Mouse (Mus musculus) intestine, embryonic 16.5 days (tissue): Measurements from ENCODE around the gene Ryr2. TPM values are rescaled to one million over a fixed set of nuclear protein-coding genes. Genes with fewer than 3 reads are reported as not detected.
"Not testable (repeated sequence)": the region's sequence is repeated elsewhere in the genome, so short reads cannot be mapped to it uniquely, and the experiment has no call there.

Experiments
- ATAC-seq: fragments of 200-750 bp; cut with Nextera tagmentation; 2 replicates; pipeline ENCODE4 v1.8.0; 2017; ENCODE audit warnings: moderate TSS enrichment, moderate library complexity
- H3K27ac ChIP-seq: fragments of 300-500 bp; sonication (generic); 2 replicates; pipeline ENCODE4 v1.5.1; 2014; ENCODE audit warnings: mild to moderate bottlenecking, low read length
- H3K27me3 ChIP-seq: fragments of 300-500 bp; sonication (generic); replicated peaks from 2 replicates; pipeline ENCODE4 v1.6.1; 2014; ENCODE audit warnings: low read length, control low read depth, mixed read lengths; ENCODE audit not compliant: control insufficient read depth, insufficient read depth
- H3K36me3 ChIP-seq: fragments of 300-500 bp; sonication (generic); 2 replicates; pipeline ENCODE4 v1.6.1; 2014; ENCODE audit warnings: low read length, control low read depth; ENCODE audit not compliant: control insufficient read depth, insufficient read depth
- H3K4me1 ChIP-seq: fragments of 300-500 bp; sonication (generic); 2 replicates; pipeline ENCODE4 v1.6.1; 2014; ENCODE audit warnings: low read length, control low read depth, mixed read lengths; ENCODE audit not compliant: control insufficient read depth, insufficient read depth
- H3K4me2 ChIP-seq: fragments of 300-500 bp; sonication (generic); 2 replicates; pipeline ENCODE4 v1.6.1; 2014; ENCODE audit warnings: low read depth, low read length, control low read depth
- H3K4me3 ChIP-seq: fragments of 300-500 bp; sonication (generic); 2 replicates; pipeline ENCODE4 v1.5.1; 2014; ENCODE audit warnings: mild to moderate bottlenecking, low read length
- H3K9ac ChIP-seq: fragments of 300-500 bp; sonication (generic); 2 replicates; pipeline ENCODE4 v1.6.1; 2014; ENCODE audit warnings: low read depth, low read length
- H3K9me3 ChIP-seq: fragments of 300-500 bp; sonication (generic); 2 replicates; pipeline ENCODE4 v1.6.1; 2016; ENCODE audit warnings: low read length, control low read depth; ENCODE audit not compliant: control insufficient read depth
- WGBS: fragments of 180-500 bp; shearing (Covaris S2); extraction: QIAGEN DNeasy Blood & Tissue Kit; methylation state at CpG from one replicate; pipeline ENCODE4 v1.1.7; 2014; 5-methylcytosine and 5-hydroxymethylcytosine counted together
- polyA plus RNA-seq: library from polyadenylated mRNA; unstranded; fragments of >200 nt; fragmentation: Nextera tagmentation; extraction: Ambion mirVana; gene quantifications from 2 replicates; pipeline ENCODE4 v1.2.1, GENCODE M21; 2015

The Ryr2 gene
- polyA plus RNA-seq, 1 experiment from 2014 or later, result 0.78 TPM

- ATAC-seq, result peak; percentile 80
- Histone ChIP-seq H3K36me3 (no peaks in the 10 kb centered on the region), H3K27ac (no peak overlapping the region), H3K4me1 (no peaks in the 10 kb centered on the region), H3K9me3 (no peaks in the 10 kb centered on the region), H3K27me3 (no peaks in the 10 kb centered on the region), H3K4me2 (no peak overlapping the region), H3K9ac (no peak overlapping the region), H3K4me3 (no peak overlapping the region)
- WGBS, result 15% methylated on average over 1 of the region's 1 CpGs
Observed at GRCm38 (mm10) chr13:11563224-11564024, 543.3 kb downstream of the Ryr2 start.

- Histone ChIP-seq H3K27ac (no peak overlapping the region), H3K36me3 (no peaks in the 10 kb centered on the region), H3K4me1 (no peaks in the 10 kb centered on the region), H3K9ac (no peak overlapping the region), H3K4me3 (no peak overlapping the region), H3K9me3 (no peaks in the 10 kb centered on the region), H3K4me2 (no peak overlapping the region), H3K27me3 (no peaks in the 10 kb centered on the region)
- ATAC-seq, result peak; percentile 54; the same call in 1 of the 2 replicates
- WGBS, result 79% methylated on average over 3 of the region's 3 CpGs
Observed at GRCm38 (mm10) chr13:11549644-11550043, 557.1 kb downstream of the Ryr2 start.

- not testable (repeated sequence) for H3K4me2 ChIP-seq, H3K4me1 ChIP-seq, H3K9ac ChIP-seq, H3K9me3 ChIP-seq, H3K27me3 ChIP-seq, H3K27ac ChIP-seq, H3K4me3 ChIP-seq, H3K36me3 ChIP-seq
- 38% methylated on average over 15 of the region's 15 CpGs for WGBS
- ATAC-seq, result peak; percentile 92
Observed at GRCm38 (mm10) chr13:11549136-11549535, 557.6 kb downstream of the Ryr2 start.

GRCm38 (mm10) chr13:11545841-11546240, 560.9 kb downstream of the Ryr2 start:
- H3K4me3 ChIP-seq, result no peak overlapping the region
- peak; percentile 53; the same call in 1 of the 2 replicates for ATAC-seq
- no peak overlapping the region for H3K9ac ChIP-seq
- no peaks in the 10 kb centered on the region for H3K9me3 ChIP-seq
- no peaks in the 10 kb centered on the region for H3K4me1 ChIP-seq
- H3K4me2 ChIP-seq, result no peak overlapping the region
- no peaks in the 10 kb centered on the region for H3K27me3 ChIP-seq
- no peaks in the 10 kb centered on the region for H3K36me3 ChIP-seq
- WGBS, result 23% methylated on average over 7 of the region's 7 CpGs
- no peak overlapping the region for H3K27ac ChIP-seq

- no peaks in the 10 kb centered on the region for H3K27me3 ChIP-seq
- ATAC-seq, result no peak
Observed at GRCm38 (mm10) chr13:11542546-11542945, 564.2 kb downstream of the Ryr2 start.

GRCm38 (mm10) chr13:11536851-11537250, 569.9 kb downstream of the Ryr2 start:
- WGBS, result 46% methylated on average over 1 of the region's 1 CpGs
- ATAC-seq, result no peak

More at GRCm38 (mm10) chr13:11542546-11542945, 564.2 kb downstream of the Ryr2 start:
- Histone ChIP-seq H3K36me3 (no peaks in the 10 kb centered on the region), H3K9ac (no peak overlapping the region), H3K4me1 (no peaks in the 10 kb centered on the region), H3K9me3 (no peaks in the 10 kb centered on the region), H3K4me2 (no peak overlapping the region), H3K27ac (no peak overlapping the region), H3K4me3 (no peak overlapping the region)
- WGBS, result 80% methylated on average over 3 of the region's 3 CpGs

GRCm38 (mm10) chr13:11535874-11536273, 570.9 kb downstream of the Ryr2 start:
- Histone ChIP-seq H3K4me2 (no peak overlapping the region), H3K4me1 (peaks cover 8% of the 10 kb centered on the region), H3K4me3 (no peak overlapping the region), H3K27me3 (no peaks in the 10 kb centered on the region), H3K9ac (no peak overlapping the region), H3K27ac (no peak overlapping the region), H3K9me3 (no peaks in the 10 kb centered on the region), H3K36me3 (no peaks in the 10 kb centered on the region)
- no peak for ATAC-seq
- WGBS, result 61% methylated on average over 3 of the region's 3 CpGs

More at GRCm38 (mm10) chr13:11536851-11537250, 569.9 kb downstream of the Ryr2 start:
- H3K36me3 ChIP-seq, result no peaks in the 10 kb centered on the region
- H3K4me2 ChIP-seq, result no peak overlapping the region
- no peak overlapping the region for H3K4me3 ChIP-seq
- no peaks in the 10 kb centered on the region for H3K9me3 ChIP-seq
- no peaks in the 10 kb centered on the region for H3K27me3 ChIP-seq
- H3K9ac ChIP-seq, result no peak overlapping the region
- no peak overlapping the region for H3K27ac ChIP-seq
- H3K4me1 ChIP-seq, result peaks cover 4% of the 10 kb centered on the region

- Histone ChIP-seq H3K27ac (no peak overlapping the region), H3K9me3 (no peaks in the 10 kb centered on the region), H3K4me3 (no peak overlapping the region), H3K4me1 (peaks cover 8% of the 10 kb centered on the region), H3K36me3 (no peaks in the 10 kb centered on the region), H3K9ac (no peak overlapping the region), H3K27me3 (no peaks in the 10 kb centered on the region), H3K4me2 (no peak overlapping the region)
- 27% methylated on average over 2 of the region's 2 CpGs for WGBS
- peak; percentile 52 for ATAC-seq
Observed at GRCm38 (mm10) chr13:11533265-11533664, 573.5 kb downstream of the Ryr2 start.

- Histone ChIP-seq H3K4me1 (peaks cover 8% of the 10 kb centered on the region), H3K27ac (peak overlapping the region; percentile 59), H3K27me3 (no peaks in the 10 kb centered on the region), H3K4me3 (no peak overlapping the region), H3K36me3 (no peaks in the 10 kb centered on the region), H3K4me2 (no peak overlapping the region), H3K9me3 (no peaks in the 10 kb centered on the region), H3K9ac (no peak overlapping the region)
- ATAC-seq, result peak; percentile 86
- WGBS, result 52% methylated on average over 7 of the region's 7 CpGs
Observed at GRCm38 (mm10) chr13:11532014-11532890, 574.5 kb downstream of the Ryr2 start.
